Mouse (Mus musculus): Measurements from ENCODE around the gene Bmpr1b.

DNA sequence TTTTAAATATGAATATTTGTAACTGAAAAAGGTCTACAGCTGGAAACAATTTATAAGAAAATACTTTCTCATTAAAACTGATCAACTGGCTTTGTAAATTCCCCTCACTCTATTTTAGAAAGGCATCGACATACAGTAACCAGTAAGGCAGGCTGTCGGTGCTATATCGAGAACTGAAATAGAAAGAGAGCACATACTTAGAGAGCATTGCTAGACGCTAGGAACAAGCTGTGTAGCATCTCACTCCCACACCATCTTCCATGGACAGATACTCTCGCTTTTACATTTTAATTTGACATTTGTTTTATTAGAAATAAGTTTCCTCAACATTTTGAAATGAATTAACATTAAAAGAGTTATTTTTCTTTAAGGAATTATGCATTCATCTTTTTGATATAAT, 17.2 kb downstream of the Bmpr1b start:
- TF ChIP-seq CTCF (IDR thresholded peaks at IDR 0.05; ENCODE audit: control insufficient read depth, insufficient read depth, low read length) = no peak
- TF ChIP-seq POLR2A (IDR thresholded peaks at IDR 0.05; ENCODE audit: borderline replicate concordance, control insufficient read depth, low read depth, low read length) = no peak
